Mouse (Mus musculus) embryonic facial prominence, embryonic 11.5 days (tissue): ENCODE measurements at regions not wholly inside any gene's neighbourhood (a gene's known extent, or its start where the extent isn't known, plus 50 kb on each side); places are given as distances from the start of the nearest gene placed in this dataset.

Experiments used
- ATAC-seq: fragments of 200-750 bp; cut with Nextera tagmentation; replicated peaks from 2 replicates; pipeline ENCODE4 v1.8.0; 2017; ENCODE audit warnings: low read depth; ENCODE audit not compliant: insufficient number of reproducible peaks, low FRiP score, low TSS enrichment
- DNase-seq: peaks from one replicate; pipeline ENCODE4 v3.0.0-alpha.2; 2015; ENCODE audit warnings: low spot score
- H3K27ac ChIP-seq: fragments of 300-500 bp; sonication (generic); replicated peaks from 2 replicates; pipeline ENCODE4 v1.5.1; 2014; ENCODE audit warnings: mild to moderate bottlenecking, low read depth, low read length, control low read depth
- H3K27me3 ChIP-seq: fragments of 300-500 bp; sonication (generic); 2 replicates; pipeline ENCODE4 v1.6.1; 2014; ENCODE audit warnings: mild to moderate bottlenecking, low read length, moderate library complexity, mixed read lengths; ENCODE audit not compliant: control insufficient read depth, insufficient read depth
- H3K36me3 ChIP-seq: fragments of 300-500 bp; sonication (generic); replicated peaks from 2 replicates; pipeline ENCODE4 v1.6.1; 2014; ENCODE audit warnings: low read depth, mild to moderate bottlenecking, low read length, moderate library complexity, mixed read lengths; ENCODE audit not compliant: control insufficient read depth, insufficient read depth
- H3K4me1 ChIP-seq: fragments of 300-500 bp; sonication (generic); 2 replicates; pipeline ENCODE4 v1.6.1; 2014; ENCODE audit warnings: low read length, mixed read lengths; ENCODE audit not compliant: control insufficient read depth, insufficient read depth
- H3K4me2 ChIP-seq: fragments of 300-500 bp; sonication (generic); 2 replicates; pipeline ENCODE4 v1.6.1; 2014; ENCODE audit warnings: low read depth, mild to moderate bottlenecking, control low read depth, low read length, moderate library complexity
- H3K4me3 ChIP-seq: fragments of 300-500 bp; sonication (generic); 2 replicates; pipeline ENCODE4 v1.5.1; 2014; ENCODE audit warnings: low read depth, low read length, control low read depth
- H3K9ac ChIP-seq: fragments of 300-500 bp; sonication (generic); replicated peaks from 2 replicates; pipeline ENCODE4 v1.6.1; 2014; ENCODE audit warnings: mild to moderate bottlenecking, control low read depth, low read length
- H3K9me3 ChIP-seq: fragments of 300-500 bp; sonication (generic); replicated peaks from 2 replicates; pipeline ENCODE4 v1.6.1; 2016; ENCODE audit warnings: mild to moderate bottlenecking, low read length, inconsistent platforms, mixed read lengths; ENCODE audit not compliant: control insufficient read depth
- WGBS: fragments of 180-500 bp; shearing (Covaris S2); extraction: QIAGEN DNeasy Blood & Tissue Kit; methylation state at CpG from one replicate; pipeline ENCODE4 v1.1.7; 2014; 5-methylcytosine and 5-hydroxymethylcytosine counted together

DNA sequence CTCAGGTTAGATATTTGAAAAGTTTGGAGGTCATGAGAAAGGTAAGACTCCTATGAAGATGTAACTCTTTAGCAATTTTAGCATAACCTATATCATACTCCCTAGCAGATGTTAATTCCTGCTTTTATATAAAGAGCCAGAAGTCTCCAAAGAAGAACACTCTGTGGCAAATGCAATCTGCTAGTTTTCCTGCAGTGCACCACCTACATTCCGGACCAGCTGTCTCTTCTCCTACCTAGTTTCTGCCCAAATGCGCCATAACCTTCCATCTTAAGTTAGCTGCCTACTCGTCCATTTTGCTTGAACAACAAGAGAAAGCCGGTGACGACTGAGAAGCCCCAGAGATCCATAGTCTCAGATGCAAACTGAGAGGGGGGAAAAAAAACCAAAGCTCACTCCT, 124.5 kb upstream of the Hmga2 start:
- no peaks in the 10 kb centered on the region for H3K27me3 ChIP-seq
- no peak overlapping the region for H3K9ac ChIP-seq
- ATAC-seq (no peak), DNase-seq (no peak)
- H3K4me2 ChIP-seq = no peak overlapping the region
- H3K27ac ChIP-seq = no peak overlapping the region
- H3K36me3 ChIP-seq = no peaks in the 10 kb centered on the region
- WGBS = 85% methylated on average over 5 of the region's 5 CpGs
- H3K4me3 ChIP-seq = no peak overlapping the region
- H3K9me3 ChIP-seq = no peaks in the 10 kb centered on the region
- H3K4me1 ChIP-seq = no peaks in the 10 kb centered on the region

DNA sequence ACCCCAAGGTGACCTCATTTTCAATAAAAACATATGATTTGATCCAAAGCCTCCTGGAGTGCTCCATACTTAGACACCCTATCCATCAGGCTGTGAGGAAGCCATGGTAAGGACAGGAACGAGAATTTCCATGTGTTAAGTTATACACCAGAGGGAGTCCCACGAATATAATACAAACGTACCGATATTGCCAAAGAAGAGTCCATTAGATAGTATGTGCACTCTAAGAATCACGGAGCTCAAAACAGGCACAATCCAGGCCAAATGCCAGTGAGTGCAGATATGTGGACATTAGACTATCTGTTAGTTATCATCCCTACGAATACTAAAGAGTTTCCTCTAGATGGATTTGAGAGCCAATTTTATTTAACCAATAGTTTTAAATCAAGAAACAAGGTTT, 123.3 kb upstream of the Hmga2 start:
- WGBS = 88% methylated on average over 6 of the region's 6 CpGs
- no peak overlapping the region for H3K27ac ChIP-seq
- ATAC-seq = no peak

DNA sequence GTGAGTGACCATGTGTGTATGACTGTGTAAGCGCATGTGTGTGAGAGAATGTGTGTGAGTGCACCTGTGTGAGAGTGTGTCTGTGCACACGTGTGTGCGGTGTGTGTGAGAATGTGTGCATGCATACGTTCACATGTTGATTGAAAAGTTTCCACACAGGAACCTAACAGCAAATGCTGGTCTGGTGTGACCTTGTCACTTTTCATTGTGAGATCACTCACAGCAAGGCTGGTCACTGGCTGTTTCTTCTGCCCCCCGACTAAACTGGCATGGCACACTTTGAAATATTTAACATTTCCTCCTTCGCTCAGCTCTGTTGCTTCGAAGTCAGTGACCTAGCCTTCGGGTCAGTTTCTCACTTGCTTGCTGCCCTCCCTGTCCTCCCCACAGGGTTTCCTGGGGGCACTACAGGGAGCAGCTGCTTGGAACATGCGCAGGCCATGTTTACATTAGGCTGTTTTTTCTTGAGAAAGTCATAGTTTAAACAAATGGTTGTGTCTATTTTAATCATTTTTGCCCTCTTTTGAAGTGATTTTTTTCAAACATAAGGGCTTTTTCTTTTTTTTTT, 121.1 kb upstream of the Hmga2 start:
- ATAC-seq = no peak
- Histone ChIP-seq H3K4me3 (no peak overlapping the region), H3K27me3 (no peaks in the 10 kb centered on the region), H3K27ac (no peak overlapping the region), H3K9ac (no peak overlapping the region), H3K4me1 (no peaks in the 10 kb centered on the region), H3K4me2 (no peak overlapping the region), H3K9me3 (no peaks in the 10 kb centered on the region), H3K36me3 (no peaks in the 10 kb centered on the region)
- 51% methylated on average over 9 of the region's 9 CpGs for WGBS
- DNase-seq = no peak

More for the DNA sequence above, 123.3 kb upstream of the Hmga2 start:
- no peak overlapping the region for H3K9ac ChIP-seq
- H3K27me3 ChIP-seq = no peaks in the 10 kb centered on the region
- no peaks in the 10 kb centered on the region for H3K4me1 ChIP-seq
- DNase-seq = no peak
- no peaks in the 10 kb centered on the region for H3K36me3 ChIP-seq
- no peak overlapping the region for H3K4me3 ChIP-seq
- no peaks in the 10 kb centered on the region for H3K9me3 ChIP-seq
- H3K4me2 ChIP-seq = no peak overlapping the region

DNA sequence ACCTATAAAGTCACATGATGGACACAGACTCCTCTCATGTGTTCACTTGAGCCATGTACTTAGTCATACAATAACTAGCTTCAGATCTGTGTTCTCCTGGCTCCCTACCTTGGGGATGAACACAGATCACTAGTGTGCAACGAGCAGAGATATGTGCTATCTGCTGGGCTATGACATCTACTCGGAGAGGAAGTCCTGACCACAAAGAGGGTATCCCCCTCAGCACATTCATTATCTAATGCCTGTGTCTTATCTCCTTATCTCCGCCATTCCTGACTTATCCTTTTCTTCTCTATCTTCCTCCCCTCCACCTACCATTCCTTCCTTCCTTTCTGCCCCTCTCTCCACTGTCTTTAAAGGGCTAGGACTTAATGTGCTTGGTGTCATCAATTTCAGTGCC, 118.9 kb upstream of the Hmga2 start:
- Histone ChIP-seq H3K4me1 (no peaks in the 10 kb centered on the region), H3K27ac (no peak overlapping the region), H3K9me3 (no peaks in the 10 kb centered on the region), H3K36me3 (no peaks in the 10 kb centered on the region), H3K4me2 (no peak overlapping the region), H3K27me3 (no peaks in the 10 kb centered on the region), H3K9ac (no peak overlapping the region), H3K4me3 (no peak overlapping the region)
- ATAC-seq = no peak
- 90% methylated on average over 3 of the region's 3 CpGs for WGBS
- no peak for DNase-seq

DNA sequence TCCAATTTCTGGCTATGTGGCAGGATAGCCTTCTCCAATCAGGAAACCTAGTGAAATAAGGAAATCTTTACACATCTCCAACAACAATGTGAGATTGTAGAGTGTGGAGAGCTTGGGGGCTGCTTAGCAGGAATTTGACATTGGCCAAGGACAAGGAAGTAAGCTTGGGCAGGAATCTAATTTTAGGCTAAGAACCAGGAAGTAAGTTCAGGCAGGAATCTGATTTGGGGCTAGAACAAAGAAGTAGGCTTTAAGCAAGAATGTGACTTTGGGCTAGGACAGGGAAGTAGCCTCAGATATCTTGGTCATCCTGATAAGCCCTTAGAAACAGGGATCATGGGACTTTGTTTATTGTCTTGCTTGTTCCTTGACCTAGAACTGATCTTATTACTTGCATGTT, 117.6 kb upstream of the Hmga2 start:
- no peaks in the 10 kb centered on the region for H3K9me3 ChIP-seq
- no peak overlapping the region for H3K27ac ChIP-seq
- DNase-seq = no peak

DNA sequence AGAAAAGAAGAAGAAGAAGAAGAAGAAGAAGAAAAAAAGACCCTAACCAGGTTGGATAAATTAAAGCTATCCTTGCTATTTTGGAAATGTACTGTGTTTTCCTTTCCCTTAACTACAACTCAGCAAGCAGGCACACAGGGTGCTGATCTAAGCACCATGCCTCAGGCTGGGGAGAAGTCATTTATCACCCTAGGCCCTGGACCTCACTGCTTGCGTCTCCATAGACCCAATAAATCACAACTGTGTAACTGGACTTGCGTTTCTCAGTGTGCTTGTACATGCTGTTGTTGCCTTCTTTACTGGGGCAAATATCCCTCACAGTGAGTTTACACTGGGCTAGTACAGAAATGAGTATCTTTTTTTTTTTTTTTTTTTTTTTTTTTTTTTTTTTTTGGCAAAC, 113.4 kb upstream of the Hmga2 start:
- Histone ChIP-seq H3K4me1 (no peaks in the 10 kb centered on the region), H3K27me3 (no peaks in the 10 kb centered on the region), H3K9me3 (no peaks in the 10 kb centered on the region), H3K36me3 (no peaks in the 10 kb centered on the region), H3K9ac (no peak overlapping the region), H3K4me2 (no peak overlapping the region), H3K4me3 (no peak overlapping the region), H3K27ac (no peak overlapping the region)
- DNase-seq = no peak
- WGBS = 95% methylated on average over 2 of the region's 2 CpGs
- ATAC-seq = no peak

More for the DNA sequence above, 117.6 kb upstream of the Hmga2 start:
- ATAC-seq = no peak
- H3K4me1 ChIP-seq = no peaks in the 10 kb centered on the region
- H3K4me2 ChIP-seq = no peak overlapping the region
- no peak overlapping the region for H3K4me3 ChIP-seq
- H3K36me3 ChIP-seq = no peaks in the 10 kb centered on the region
- no peaks in the 10 kb centered on the region for H3K27me3 ChIP-seq
- H3K9ac ChIP-seq = no peak overlapping the region

DNA sequence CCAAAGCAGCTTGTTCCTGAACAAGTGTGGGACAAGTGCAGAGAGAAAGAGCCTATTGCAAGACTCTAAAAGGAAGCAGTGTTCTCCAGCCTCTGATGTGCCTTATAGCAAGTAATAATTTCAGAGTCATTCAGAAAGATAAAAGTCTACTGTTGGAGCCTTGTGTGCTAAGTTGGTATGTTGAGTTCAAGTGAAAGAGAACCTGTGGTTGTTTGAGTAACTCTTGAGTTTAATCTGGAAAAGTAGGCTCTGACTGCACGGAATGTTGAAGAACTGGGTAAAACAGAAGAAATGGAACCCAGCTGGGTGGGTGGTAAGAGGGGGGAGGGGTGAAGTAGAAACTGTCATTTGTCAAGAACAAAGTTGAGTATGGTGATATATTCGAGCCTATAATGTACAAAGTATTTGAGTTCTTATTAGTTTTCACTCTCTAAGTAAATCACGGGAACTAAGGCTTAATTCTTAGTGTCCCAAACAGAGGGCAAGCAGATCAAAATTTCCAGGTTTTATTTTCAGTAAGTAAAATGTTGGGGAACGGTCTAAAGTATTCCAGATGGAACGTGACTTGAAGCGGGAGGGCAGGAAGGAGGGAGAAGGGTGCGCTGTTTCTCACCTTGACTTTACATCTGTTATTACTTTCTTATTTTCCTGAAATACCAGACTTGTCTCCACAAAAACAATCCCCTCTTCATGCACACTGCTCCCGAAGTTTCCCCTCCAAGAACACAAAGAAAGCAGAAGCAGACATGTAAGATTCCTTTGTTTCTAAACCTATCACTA, 111.8 kb upstream of the Hmga2 start:
- H3K27ac ChIP-seq = peak overlapping the region; percentile 10; the same call in 1 of the 2 replicates

DNA sequence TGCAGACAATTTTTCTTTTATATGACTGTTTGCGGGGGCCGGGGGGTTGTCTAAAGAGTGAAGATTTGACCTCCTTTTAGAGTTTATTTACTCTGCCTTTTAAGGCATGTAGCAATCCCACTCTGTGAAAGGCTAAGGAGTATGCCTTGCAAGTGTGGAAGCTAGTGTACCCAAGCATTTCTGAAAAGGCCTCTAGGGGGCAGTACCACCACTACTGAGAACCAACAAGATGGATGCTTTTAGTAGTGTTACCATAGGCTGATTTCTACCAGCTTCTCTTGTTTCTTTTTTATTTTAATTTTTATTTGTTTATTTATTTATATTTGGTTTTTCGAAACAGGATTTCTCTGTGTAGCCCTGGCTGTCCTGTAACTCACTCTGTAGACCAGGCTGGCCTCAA, 110.9 kb upstream of the Hmga2 start:
- no peak overlapping the region for H3K27ac ChIP-seq

More for the DNA sequence above, 111.8 kb upstream of the Hmga2 start:
- Histone ChIP-seq H3K36me3 (no peaks in the 10 kb centered on the region), H3K27me3 (no peaks in the 10 kb centered on the region), H3K4me3 (no peak overlapping the region), H3K9ac (no peak overlapping the region), H3K9me3 (no peaks in the 10 kb centered on the region), H3K4me1 (no peaks in the 10 kb centered on the region), H3K4me2 (no peak overlapping the region)
- 40% methylated on average over 8 of the region's 8 CpGs for WGBS
- DNase-seq (peak; percentile 57), ATAC-seq (no peak)

More for the DNA sequence above, 110.9 kb upstream of the Hmga2 start:
- DNase-seq (peak; percentile 66), ATAC-seq (no peak)
- Histone ChIP-seq H3K9ac (no peak overlapping the region), H3K36me3 (no peaks in the 10 kb centered on the region), H3K27me3 (no peaks in the 10 kb centered on the region), H3K4me1 (no peaks in the 10 kb centered on the region), H3K4me3 (no peak overlapping the region), H3K4me2 (no peak overlapping the region), H3K9me3 (no peaks in the 10 kb centered on the region)
- WGBS = 84% methylated on average over 3 of the region's 3 CpGs
